Mouse (Mus musculus): ENCODE results near the gene Atf4. TPM values are rescaled to one million over a fixed set of nuclear protein-coding genes. Genes with fewer than 3 reads are reported as not detected.

The Atf4 gene
- polyA plus RNA-seq, 1 experiment from 2014 or later: 133 TPM

DNA sequence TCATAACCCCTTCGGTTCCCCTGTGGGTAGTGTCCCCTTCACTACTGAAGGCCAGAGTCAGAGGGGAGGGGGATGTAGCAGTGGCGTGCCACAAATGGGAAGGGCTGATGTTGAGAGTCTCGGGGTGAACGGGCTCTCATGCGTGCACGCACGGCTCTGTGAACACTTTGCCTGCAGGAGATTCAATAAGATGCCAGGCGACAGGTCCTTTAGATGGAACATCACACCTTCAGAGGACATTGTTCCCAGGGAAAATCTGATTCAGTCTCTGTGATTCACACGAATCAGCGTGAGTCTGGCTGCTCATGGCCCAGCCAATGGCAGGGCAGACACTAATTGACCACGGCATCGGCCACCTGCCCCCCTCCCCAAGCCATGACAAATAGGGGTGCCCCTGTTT, 49.2 kb downstream of the Atf4 start:
- ATAC-seq: no peak
- H3K9ac ChIP-seq (replicated peaks): no peak overlapping the region
- no peak overlapping the region for H3K4me3 ChIP-seq (replicated peaks)
- H3K4me1 ChIP-seq (replicated peaks): 0 out of 2 replicates have a peak, but pooled peaks cover 3% of the 10 kb centered on the region
- no peak overlapping the region for H3K4me2 ChIP-seq (replicated peaks)
- 70% methylated on average over 12 of the region's 12 CpGs for WGBS
- H3K36me3 ChIP-seq: no peaks in the 10 kb centered on the region
- H3K27me3 ChIP-seq: peaks cover 2% of the 10 kb centered on the region; the same call in 1 of the 2 replicates
- H3K9me3 ChIP-seq: no peaks in the 10 kb centered on the region
- no peak overlapping the region for H3K27ac ChIP-seq

GRCm38 (mm10) chr15:80306146-80306545, 51.2 kb downstream of the Atf4 start:
- no peak for ATAC-seq
- Histone ChIP-seq H3K4me1 (replicated peaks) (0 out of 2 replicates have a peak, but pooled peaks cover 3% of the 10 kb centered on the region), H3K27ac (no peak overlapping the region)

More at GRCm38 (mm10) chr15:80306146-80306545, 51.2 kb downstream of the Atf4 start:
- Histone ChIP-seq H3K4me3 (replicated peaks) (no peak overlapping the region), H3K36me3 (no peaks in the 10 kb centered on the region), H3K27me3 (peaks cover 2% of the 10 kb centered on the region; the same call in 1 of the 2 replicates), H3K9me3 (no peaks in the 10 kb centered on the region), H3K9ac (replicated peaks) (no peak overlapping the region), H3K4me2 (replicated peaks) (no peak overlapping the region)
- WGBS: 78% methylated on average over 8 of the region's 8 CpGs

Other genes with a start within 250 kb of the Atf4 start
- gene Pdgfb, start 240.2 kb upstream of the Atf4 start, polyA plus RNA-seq (2015; fragmentation: Nextera tagmentation; extraction: Ambion mirVana): 2.1 and 2.3 TPM in 2 replicates
- gene Syngr1, start 163.8 kb upstream of the Atf4 start, polyA plus RNA-seq (2015; fragmentation: Nextera tagmentation; extraction: Ambion mirVana): 20.6 and 26.2 TPM in 2 replicates
- gene Rpl3, start 163.3 kb upstream of the Atf4 start, polyA plus RNA-seq (2015; fragmentation: Nextera tagmentation; extraction: Ambion mirVana): 608 and 612 TPM in 2 replicates
- 41.1 and 43.0 TPM in 2 replicates for gene Tab1, start 122.1 kb upstream of the Atf4 start, polyA plus RNA-seq (2015; fragmentation: Nextera tagmentation; extraction: Ambion mirVana)
- 11.4 and 12.3 TPM in 2 replicates for gene Mgat3, start 81.5 kb upstream of the Atf4 start, polyA plus RNA-seq (2015; fragmentation: Nextera tagmentation; extraction: Ambion mirVana)
- gene Mief1, start 21.2 kb upstream of the Atf4 start, polyA plus RNA-seq (2015; fragmentation: Nextera tagmentation; extraction: Ambion mirVana): 42.2 and 43.8 TPM in 2 replicates
- not detected in 2 replicates for gene AC140267.1, start 19.3 kb upstream of the Atf4 start, polyA plus RNA-seq (2015; fragmentation: Nextera tagmentation; extraction: Ambion mirVana)
- 72.9 and 77.8 TPM in 2 replicates for gene Rps19bp1, start 9.1 kb downstream of the Atf4 start, polyA plus RNA-seq (2015; fragmentation: Nextera tagmentation; extraction: Ambion mirVana)
- gene Cacna1i, start 32.1 kb downstream of the Atf4 start, polyA plus RNA-seq (2015; fragmentation: Nextera tagmentation; extraction: Ambion mirVana): 0.32 and 0.50 TPM in 2 replicates